Mouse (Mus musculus): ENCODE data around the gene Fam89b.
A peak's percentile ranks its signal among the peaks of the same experiment; 100 is the strongest.

The Fam89b gene

GRCm38 (mm10) chr19:5729444-5729815 is at the start of gene Fam89b:
Gene Fam89b, minus strand, starts transcription at chr19:5729653.
- peak; percentile 95 for DNase-seq (ENCODE audit: low spot score)

- DNase-seq (ENCODE audit: low spot score): no peak
These were observed 48.9 kb upstream of the Fam89b start for GRCm38 (mm10) chr19:5778312-5778711.

- DNase-seq (ENCODE audit: low spot score): no peak
These were observed 48.1 kb upstream of the Fam89b start for GRCm38 (mm10) chr19:5777387-5778032.

- DNase-seq (ENCODE audit: low spot score): peak; percentile 91
These were observed 41.7 kb upstream of the Fam89b start, which contains the start of gene Scyl1 for GRCm38 (mm10) chr19:5770925-5771860. Gene Scyl1, minus strand, starts transcription at chr19:5771419.

- DNase-seq (ENCODE audit: low spot score): no peak
These were observed 40.9 kb upstream of the Fam89b start for GRCm38 (mm10) chr19:5770311-5770710.

GRCm38 (mm10) chr19:5767271-5767670 is 37.8 kb upstream of the Fam89b start:
- no peak for DNase-seq (ENCODE audit: low spot score)

- DNase-seq (ENCODE audit: low spot score): no peak
These were observed 33.7 kb upstream of the Fam89b start for GRCm38 (mm10) chr19:5763163-5763562.

GRCm38 (mm10) chr19:5758878-5759403 is 29.5 kb upstream of the Fam89b start:
- DNase-seq (ENCODE audit: low spot score): no peak

GRCm38 (mm10) chr19:5756991-5757636 is 27.7 kb upstream of the Fam89b start:
- DNase-seq (ENCODE audit: low spot score): no peak

- DNase-seq (ENCODE audit: low spot score): peak; percentile 35
These were observed 27.0 kb upstream of the Fam89b start for GRCm38 (mm10) chr19:5756321-5756985.

GRCm38 (mm10) chr19:5751742-5752141 is 22.3 kb upstream of the Fam89b start:
- no peak for DNase-seq (ENCODE audit: low spot score)

- no peak for DNase-seq (ENCODE audit: low spot score)
These were observed 21.5 kb upstream of the Fam89b start for GRCm38 (mm10) chr19:5750951-5751350.

GRCm38 (mm10) chr19:5749476-5749875 is 20.0 kb upstream of the Fam89b start:
- DNase-seq (ENCODE audit: low spot score): no peak

GRCm38 (mm10) chr19:5746907-5747363 is 17.5 kb upstream of the Fam89b start:
- no peak for DNase-seq (ENCODE audit: low spot score)

GRCm38 (mm10) chr19:5745756-5746710 is 16.6 kb upstream of the Fam89b start:
- no peak for DNase-seq (ENCODE audit: low spot score)

GRCm38 (mm10) chr19:5743576-5743975 is 14.1 kb upstream of the Fam89b start:
- DNase-seq (ENCODE audit: low spot score): no peak

- DNase-seq (ENCODE audit: low spot score): no peak
These were observed 12.8 kb upstream of the Fam89b start for GRCm38 (mm10) chr19:5742241-5742641.

GRCm38 (mm10) chr19:5741641-5742240 is 12.3 kb upstream of the Fam89b start:
- DNase-seq (ENCODE audit: low spot score): peak; percentile 58

GRCm38 (mm10) chr19:5740320-5741317 is 11.2 kb upstream of the Fam89b start, which contains the start of gene Ltbp3:
Gene Ltbp3, plus strand, starts transcription at chr19:5740904.
- no peak for DNase-seq (ENCODE audit: low spot score)

All from embryo, embryonic 10.5 days (tissue).